Mouse (Mus musculus): ENCODE measurements around the gene Fam129c. TPM values are rescaled to one million over a fixed set of nuclear protein-coding genes. Genes with fewer than 3 reads are reported as not detected.

The Fam129c gene
- total RNA-seq (2015) (4.6 and 4.8 TPM in 2 replicates), total RNA-seq (2017) (3.6 and 8.6 TPM in 2 replicates)

GRCm38 (mm10) chr8:71597451-71597850, at the start of gene Fam129c:
Gene Fam129c, plus strand, starts transcription at chr8:71597648.
- ATAC-seq (ENCODE audit: poor library complexity, severe bottlenecking) = no peak

GRCm38 (mm10) chr8:71550754-71551153, 46.7 kb upstream of the Fam129c start:
- ATAC-seq (ENCODE audit: poor library complexity, severe bottlenecking) = no peak

- ATAC-seq (ENCODE audit: poor library complexity, severe bottlenecking) = no peak
Measured at GRCm38 (mm10) chr8:71552770-71553169, 44.7 kb upstream of the Fam129c start.

- ATAC-seq (ENCODE audit: poor library complexity, severe bottlenecking) = no peak
Measured at GRCm38 (mm10) chr8:71554001-71554400, 43.4 kb upstream of the Fam129c start.

- ATAC-seq (ENCODE audit: poor library complexity, severe bottlenecking) = no peak
Measured at GRCm38 (mm10) chr8:71554644-71555043, 42.8 kb upstream of the Fam129c start.

GRCm38 (mm10) chr8:71558071-71558957, 39.1 kb upstream of the Fam129c start, which contains the start of gene Tmem221:
Gene Tmem221, minus strand, starts transcription at chr8:71558871.
- no peak for ATAC-seq (ENCODE audit: poor library complexity, severe bottlenecking)

GRCm38 (mm10) chr8:71558958-71559690, 38.3 kb upstream of the Fam129c start:
- ATAC-seq (ENCODE audit: poor library complexity, severe bottlenecking) = peak; percentile 58

- no peak for ATAC-seq (ENCODE audit: poor library complexity, severe bottlenecking)
Measured at GRCm38 (mm10) chr8:71560071-71560470, 37.4 kb upstream of the Fam129c start.

- no peak for ATAC-seq (ENCODE audit: poor library complexity, severe bottlenecking)
Measured at GRCm38 (mm10) chr8:71560765-71561164, 36.7 kb upstream of the Fam129c start.

- peak; percentile 67 for ATAC-seq (ENCODE audit: poor library complexity, severe bottlenecking)
Measured at GRCm38 (mm10) chr8:71561401-71561800, 36.0 kb upstream of the Fam129c start.

- peak; percentile 83 for ATAC-seq (ENCODE audit: poor library complexity, severe bottlenecking)
Measured at GRCm38 (mm10) chr8:71562751-71563150, 34.7 kb upstream of the Fam129c start.

- ATAC-seq (ENCODE audit: poor library complexity, severe bottlenecking) = no peak
Measured at GRCm38 (mm10) chr8:71563992-71564391, 33.5 kb upstream of the Fam129c start.

GRCm38 (mm10) chr8:71566501-71566900, 30.9 kb upstream of the Fam129c start, which contains the start of gene Nxnl1:
Gene Nxnl1, minus strand, starts transcription at chr8:71566601.
- ATAC-seq (ENCODE audit: poor library complexity, severe bottlenecking) = no peak

GRCm38 (mm10) chr8:71567587-71567986, 29.9 kb upstream of the Fam129c start:
- ATAC-seq (ENCODE audit: poor library complexity, severe bottlenecking) = no peak

GRCm38 (mm10) chr8:71568387-71568937, 29.0 kb upstream of the Fam129c start, which contains the start of gene Slc27a1:
Gene Slc27a1, plus strand, starts transcription at chr8:71568882.
- peak; percentile 31; the same call in 1 of the 2 replicates for ATAC-seq (ENCODE audit: poor library complexity, severe bottlenecking)

GRCm38 (mm10) chr8:71568941-71569340, 28.5 kb upstream of the Fam129c start:
- no peak for ATAC-seq (ENCODE audit: poor library complexity, severe bottlenecking)

GRCm38 (mm10) chr8:71569366-71570290, 27.8 kb upstream of the Fam129c start:
- peak; percentile 53 for ATAC-seq (ENCODE audit: poor library complexity, severe bottlenecking)

GRCm38 (mm10) chr8:71570291-71570954, 27.0 kb upstream of the Fam129c start:
- peak; percentile 77 for ATAC-seq (ENCODE audit: poor library complexity, severe bottlenecking)

GRCm38 (mm10) chr8:71572077-71572476, 25.4 kb upstream of the Fam129c start:
- no peak for ATAC-seq (ENCODE audit: poor library complexity, severe bottlenecking)
